Mouse (Mus musculus) kidney, embryonic 16.5 days (tissue): ENCODE data around the gene Olfr701. TPM values are rescaled to one million over a fixed set of nuclear protein-coding genes. Genes with fewer than 3 reads are reported as not detected.

ENCODE experiments used
- polyA plus RNA-seq: library from polyadenylated mRNA; unstranded; fragments of >200 nt; fragmentation: Nextera tagmentation; extraction: Ambion mirVana; gene quantifications from 2 replicates; pipeline ENCODE4 v1.2.1, GENCODE M21; 2015

The Olfr701 gene
- polyA plus RNA-seq, 1 experiment from 2014 or later: not detected

Other genes with a start within 250 kb of the Olfr701 start
- not detected in 2 replicates for gene Olfr693, start 133.5 kb upstream of the Olfr701 start, polyA plus RNA-seq
- not detected in 2 replicates for gene Olfr694, start 122.3 kb upstream of the Olfr701 start, polyA plus RNA-seq
- gene Olfr695, start 97.7 kb upstream of the Olfr701 start, polyA plus RNA-seq: not detected in 2 replicates
- gene Olfr697, start 71.7 kb upstream of the Olfr701 start, polyA plus RNA-seq: not detected in 2 replicates
- gene Olfr698, start 58.7 kb upstream of the Olfr701 start, polyA plus RNA-seq: not detected in 2 replicates
- gene Olfr699, start 20.9 kb upstream of the Olfr701 start, polyA plus RNA-seq: not detected in 2 replicates
- not detected in 2 replicates for gene Olfr700, start 5.3 kb upstream of the Olfr701 start, polyA plus RNA-seq
- gene Olfr702, start 19.8 kb downstream of the Olfr701 start, polyA plus RNA-seq: not detected in 2 replicates
- gene Olfr703, start 29.2 kb downstream of the Olfr701 start, polyA plus RNA-seq: not detected in 2 replicates
- gene Olfr704, start 49.1 kb downstream of the Olfr701 start, polyA plus RNA-seq: not detected in 2 replicates
- gene Olfr705, start 62.8 kb downstream of the Olfr701 start, polyA plus RNA-seq: not detected in 2 replicates
- not detected in 2 replicates for gene Olfr706, start 74.0 kb downstream of the Olfr701 start, polyA plus RNA-seq
- not detected in 2 replicates for gene Olfr707, start 87.1 kb downstream of the Olfr701 start, polyA plus RNA-seq
- gene Olfr1532-ps1, start 93.9 kb downstream of the Olfr701 start, polyA plus RNA-seq: not detected in 2 replicates
- gene Olfr709-ps1, start 118.1 kb downstream of the Olfr701 start, polyA plus RNA-seq: not detected in 2 replicates
- not detected in 2 replicates for gene Olfr710, start 134.2 kb downstream of the Olfr701 start, polyA plus RNA-seq
- not detected in 2 replicates for gene Olfr6, start 149.8 kb downstream of the Olfr701 start, polyA plus RNA-seq
- gene Olfr711, start 161.3 kb downstream of the Olfr701 start, polyA plus RNA-seq: not detected in 2 replicates
- not detected in 2 replicates for gene Olfr2, start 191.9 kb downstream of the Olfr701 start, polyA plus RNA-seq
- gene Olfr713, start 217.0 kb downstream of the Olfr701 start, polyA plus RNA-seq: not detected in 2 replicates